Mouse (Mus musculus) midbrain, embryonic 16.5 days (tissue): ENCODE data around the gene Ndufb7. TPM values are rescaled to one million over a fixed set of nuclear protein-coding genes. Genes with fewer than 3 reads are reported as not detected.

Source experiments
- ATAC-seq: fragments of 200-750 bp; cut with Nextera tagmentation; 2 replicates; pipeline ENCODE4 v1.8.0; 2017; ENCODE audit warnings: moderate TSS enrichment
- H3K27ac ChIP-seq: fragments of 300-500 bp; sonication (generic); 2 replicates; pipeline ENCODE4 v1.5.1; 2014; ENCODE audit warnings: mild to moderate bottlenecking, low read length, mixed read lengths
- H3K27me3 ChIP-seq: fragments of 300-500 bp; sonication (generic); 2 replicates; pipeline ENCODE4 v1.6.1; 2014; ENCODE audit warnings: low read depth, low read length, mixed read lengths; ENCODE audit not compliant: control insufficient read depth, insufficient read depth
- H3K36me3 ChIP-seq: fragments of 300-500 bp; sonication (generic); 2 replicates; pipeline ENCODE4 v1.6.1; 2014; ENCODE audit warnings: mild to moderate bottlenecking, low read length, moderate library complexity, mixed read lengths; ENCODE audit not compliant: control insufficient read depth, insufficient read depth
- H3K4me1 ChIP-seq: fragments of 300-500 bp; sonication (generic); 2 replicates; pipeline ENCODE4 v1.6.1; 2014; ENCODE audit warnings: mild to moderate bottlenecking, low read length, mixed read lengths; ENCODE audit not compliant: control insufficient read depth, insufficient read depth
- H3K4me2 ChIP-seq: fragments of 300-500 bp; sonication (generic); 2 replicates; pipeline ENCODE4 v1.6.1; 2014; ENCODE audit warnings: mild to moderate bottlenecking, low read length, mixed read lengths
- H3K4me3 ChIP-seq: fragments of 300-500 bp; sonication (generic); 2 replicates; pipeline ENCODE4 v1.5.1; 2014; ENCODE audit warnings: low read depth, mild to moderate bottlenecking, low read length, moderate library complexity, mixed read lengths
- H3K9ac ChIP-seq: fragments of 300-500 bp; sonication (generic); 2 replicates; pipeline ENCODE4 v1.6.1; 2014; ENCODE audit warnings: low read depth, low read length, mixed read lengths
- H3K9me3 ChIP-seq: fragments of 300-500 bp; sonication (generic); replicated peaks from 2 replicates; pipeline ENCODE4 v1.6.1; 2014; ENCODE audit warnings: mild to moderate bottlenecking, low read length, mixed read lengths; ENCODE audit not compliant: control insufficient read depth, poor library complexity, severe bottlenecking
- WGBS: fragments of 180-500 bp; shearing (Covaris S2); extraction: QIAGEN DNeasy Blood & Tissue Kit; methylation state at CpG from one replicate; pipeline ENCODE4 v1.1.7; 2014; 5-methylcytosine and 5-hydroxymethylcytosine counted together
- polyA plus RNA-seq: library from polyadenylated mRNA; unstranded; fragments of >200 nt; fragmentation: Nextera tagmentation; extraction: Ambion mirVana; gene quantifications from 2 replicates; pipeline ENCODE4 v1.2.1, GENCODE M21; 2015

The Ndufb7 gene
- polyA plus RNA-seq, 1 experiment from 2014 or later: 320 TPM

GRCm38 (mm10) chr8:83574631-83575315 is 8.3 kb downstream of the Ndufb7 start:
- H3K4me1 ChIP-seq: peaks cover 23% of the 10 kb centered on the region
- no peak overlapping the region for H3K27ac ChIP-seq
- no peak overlapping the region for H3K4me2 ChIP-seq
- no peaks in the 10 kb centered on the region for H3K27me3 ChIP-seq
- H3K36me3 ChIP-seq: peaks cover 11% of the 10 kb centered on the region
- H3K9ac ChIP-seq: no peak overlapping the region
- H3K9me3 ChIP-seq: no peaks in the 10 kb centered on the region
- H3K4me3 ChIP-seq: no peak overlapping the region
- ATAC-seq: no peak
- 89% methylated on average over 15 of the region's 15 CpGs for WGBS

GRCm38 (mm10) chr8:83575561-83576515 is 9.4 kb downstream of the Ndufb7 start:
- Histone ChIP-seq H3K9me3 (no peaks in the 10 kb centered on the region), H3K27me3 (no peaks in the 10 kb centered on the region), H3K4me3 (no peak overlapping the region), H3K4me2 (no peak overlapping the region), H3K4me1 (peaks cover 23% of the 10 kb centered on the region), H3K36me3 (peaks cover 9% of the 10 kb centered on the region), H3K27ac (no peak overlapping the region), H3K9ac (no peak overlapping the region)
- 81% methylated on average over 17 of the region's 17 CpGs for WGBS
- no peak for ATAC-seq

GRCm38 (mm10) chr8:83576516-83576895 is 10.0 kb downstream of the Ndufb7 start:
- H3K4me2 ChIP-seq: no peak overlapping the region
- ATAC-seq: no peak
- peaks cover 23% of the 10 kb centered on the region for H3K4me1 ChIP-seq
- no peak overlapping the region for H3K27ac ChIP-seq
- no peak overlapping the region for H3K9ac ChIP-seq
- H3K36me3 ChIP-seq: peaks cover 8% of the 10 kb centered on the region
- 68% methylated on average over 2 of the region's 4 CpGs for WGBS
- no peak overlapping the region for H3K4me3 ChIP-seq
- H3K27me3 ChIP-seq: no peaks in the 10 kb centered on the region
- H3K9me3 ChIP-seq: no peaks in the 10 kb centered on the region

GRCm38 (mm10) chr8:83576921-83577320 is 10.4 kb downstream of the Ndufb7 start:
- Histone ChIP-seq H3K27me3 (no peaks in the 10 kb centered on the region), H3K4me1 (peaks cover 26% of the 10 kb centered on the region), H3K4me3 (no peak overlapping the region), H3K36me3 (peaks cover 4% of the 10 kb centered on the region), H3K9ac (no peak overlapping the region), H3K4me2 (no peak overlapping the region), H3K9me3 (no peaks in the 10 kb centered on the region), H3K27ac (no peak overlapping the region)
- 81% methylated on average over 4 of the region's 4 CpGs for WGBS
- no peak for ATAC-seq

GRCm38 (mm10) chr8:83577384-83577791 is 10.9 kb downstream of the Ndufb7 start:
- peaks cover 27% of the 10 kb centered on the region for H3K4me1 ChIP-seq
- no peak overlapping the region for H3K9ac ChIP-seq
- no peak overlapping the region for H3K4me3 ChIP-seq
- WGBS: 49% methylated on average over 9 of the region's 9 CpGs
- no peak overlapping the region for H3K4me2 ChIP-seq
- peaks cover 2% of the 10 kb centered on the region; the same call in 1 of the 2 replicates for H3K36me3 ChIP-seq
- ATAC-seq: no peak
- no peak overlapping the region for H3K27ac ChIP-seq
- no peaks in the 10 kb centered on the region for H3K27me3 ChIP-seq
- no peaks in the 10 kb centered on the region for H3K9me3 ChIP-seq

GRCm38 (mm10) chr8:83578131-83579055 is 11.9 kb downstream of the Ndufb7 start:
- Histone ChIP-seq H3K36me3 (no peaks in the 10 kb centered on the region), H3K4me3 (no peak overlapping the region), H3K9ac (no peak overlapping the region), H3K4me2 (no peak overlapping the region), H3K27ac (no peak overlapping the region), H3K4me1 (peaks cover 27% of the 10 kb centered on the region), H3K9me3 (no peaks in the 10 kb centered on the region), H3K27me3 (no peaks in the 10 kb centered on the region)
- WGBS: 75% methylated on average over 17 of the region's 17 CpGs
- ATAC-seq: no peak

- Histone ChIP-seq H3K36me3 (no peaks in the 10 kb centered on the region), H3K27ac (no peak overlapping the region), H3K4me2 (no peak overlapping the region), H3K4me1 (peaks cover 31% of the 10 kb centered on the region), H3K9me3 (no peaks in the 10 kb centered on the region), H3K9ac (no peak overlapping the region), H3K4me3 (no peak overlapping the region), H3K27me3 (no peaks in the 10 kb centered on the region)
- WGBS: 91% methylated on average over 8 of the region's 8 CpGs
- no peak for ATAC-seq
Measured at GRCm38 (mm10) chr8:83579676-83580075, 13.2 kb downstream of the Ndufb7 start.

- Histone ChIP-seq H3K27ac (no peak overlapping the region), H3K36me3 (no peaks in the 10 kb centered on the region), H3K9me3 (no peaks in the 10 kb centered on the region), H3K4me2 (no peak overlapping the region), H3K4me1 (peaks cover 35% of the 10 kb centered on the region), H3K27me3 (no peaks in the 10 kb centered on the region), H3K9ac (no peak overlapping the region), H3K4me3 (no peak overlapping the region)
- ATAC-seq: no peak
- WGBS: 94% methylated on average over 8 of the region's 8 CpGs
Measured at GRCm38 (mm10) chr8:83580826-83581225, 14.4 kb downstream of the Ndufb7 start.
